Mouse (Mus musculus): Measurements from ENCODE around the gene Nup54. TPM values are rescaled to one million over a fixed set of nuclear protein-coding genes. Genes with fewer than 3 reads are reported as not detected.

Gene Nup54
- polyA plus RNA-seq, 1 experiment from 2014 or later: 43.5 TPM

- WGBS: 54% methylated on average over 8 of the region's 8 CpGs
- Histone ChIP-seq H3K27ac (no peak overlapping the region), H3K27me3 (replicated peaks) (peaks cover 22% of the 10 kb centered on the region; the same call in 1 of the 2 replicates), H3K9me3 (no peaks in the 10 kb centered on the region), H3K4me2 (no peak overlapping the region; the same call in 1 of the 2 replicates), H3K9ac (no peak overlapping the region), H3K36me3 (no peaks in the 10 kb centered on the region), H3K4me1 (no peaks in the 10 kb centered on the region), H3K4me3 (replicated peaks) (no peak overlapping the region)
- ATAC-seq (ENCODE audit: insufficient read depth, low FRiP score, low read depth): no peak
Observed at GRCm38 (mm10) chr5:92390615-92391014, 44.4 kb downstream of the Nup54 start.

GRCm38 (mm10) chr5:92389977-92390376, 45.0 kb downstream of the Nup54 start:
- no peak overlapping the region for H3K4me2 ChIP-seq
- H3K9me3 ChIP-seq: no peaks in the 10 kb centered on the region
- no peaks in the 10 kb centered on the region for H3K36me3 ChIP-seq
- H3K4me1 ChIP-seq: no peaks in the 10 kb centered on the region
- no peak overlapping the region for H3K4me3 ChIP-seq (replicated peaks)
- H3K9ac ChIP-seq: no peak overlapping the region
- H3K27me3 ChIP-seq (replicated peaks): peaks cover 22% of the 10 kb centered on the region; the same call in 1 of the 2 replicates
- H3K27ac ChIP-seq: no peak overlapping the region
- ATAC-seq (ENCODE audit: insufficient read depth, low FRiP score, low read depth): no peak
- WGBS: 55% methylated on average over 2 of the region's 2 CpGs

- ATAC-seq (ENCODE audit: insufficient read depth, low FRiP score, low read depth): no peak
- Histone ChIP-seq H3K4me3 (replicated peaks) (no peak overlapping the region), H3K9ac (no peak overlapping the region), H3K9me3 (no peaks in the 10 kb centered on the region), H3K27me3 (replicated peaks) (peaks cover 15% of the 10 kb centered on the region; the same call in 1 of the 2 replicates), H3K36me3 (no peaks in the 10 kb centered on the region), H3K27ac (no peak overlapping the region), H3K4me1 (no peaks in the 10 kb centered on the region), H3K4me2 (no peak overlapping the region)
- WGBS: 60% methylated on average over 11 of the region's 11 CpGs
Observed at GRCm38 (mm10) chr5:92387433-92387832, 47.6 kb downstream of the Nup54 start.

- no peak overlapping the region for H3K9ac ChIP-seq
- 0 out of 2 replicates have a peak, but pooled peaks cover 11% of the 10 kb centered on the region for H3K27me3 ChIP-seq (replicated peaks)
- H3K4me3 ChIP-seq (replicated peaks): no peak overlapping the region
- WGBS: 22% methylated on average over 6 of the region's 6 CpGs
- no peak for ATAC-seq (ENCODE audit: insufficient read depth, low FRiP score, low read depth)
- H3K4me1 ChIP-seq: no peaks in the 10 kb centered on the region
- H3K9me3 ChIP-seq: no peaks in the 10 kb centered on the region
- H3K36me3 ChIP-seq: no peaks in the 10 kb centered on the region
- H3K27ac ChIP-seq: no peak overlapping the region
- no peak overlapping the region for H3K4me2 ChIP-seq
Observed at GRCm38 (mm10) chr5:92386643-92387042, 48.4 kb downstream of the Nup54 start.

GRCm38 (mm10) chr5:92386102-92386501, 48.9 kb downstream of the Nup54 start:
- no peaks in the 10 kb centered on the region for H3K9me3 ChIP-seq
- H3K27ac ChIP-seq: no peak overlapping the region
- no peak for ATAC-seq (ENCODE audit: insufficient read depth, low FRiP score, low read depth)
- no peak overlapping the region for H3K4me3 ChIP-seq (replicated peaks)
- H3K4me1 ChIP-seq: no peaks in the 10 kb centered on the region
- H3K27me3 ChIP-seq (replicated peaks): 0 out of 2 replicates have a peak, but pooled peaks cover 8% of the 10 kb centered on the region
- 78% methylated on average over 5 of the region's 5 CpGs for WGBS
- H3K36me3 ChIP-seq: no peaks in the 10 kb centered on the region
- H3K4me2 ChIP-seq: no peak overlapping the region
- H3K9ac ChIP-seq: no peak overlapping the region

GRCm38 (mm10) chr5:92384855-92385254, 50.2 kb downstream of the Nup54 start:
- Histone ChIP-seq H3K36me3 (no peaks in the 10 kb centered on the region), H3K9me3 (no peaks in the 10 kb centered on the region), H3K9ac (no peak overlapping the region), H3K4me3 (replicated peaks) (no peak overlapping the region), H3K27me3 (replicated peaks) (no peaks in the 10 kb centered on the region), H3K4me2 (no peak overlapping the region), H3K4me1 (no peaks in the 10 kb centered on the region), H3K27ac (no peak overlapping the region)
- 58% methylated on average over 7 of the region's 7 CpGs for WGBS
- ATAC-seq (ENCODE audit: insufficient read depth, low FRiP score, low read depth): no peak

- H3K4me1 ChIP-seq: no peaks in the 10 kb centered on the region
- H3K9ac ChIP-seq: no peak overlapping the region
- no peaks in the 10 kb centered on the region for H3K27me3 ChIP-seq (replicated peaks)
- no peak overlapping the region for H3K27ac ChIP-seq
- no peaks in the 10 kb centered on the region for H3K36me3 ChIP-seq
- ATAC-seq (ENCODE audit: insufficient read depth, low FRiP score, low read depth): no peak
- WGBS: 48% methylated on average over 7 of the region's 7 CpGs
- no peak overlapping the region for H3K4me3 ChIP-seq (replicated peaks)
- no peaks in the 10 kb centered on the region for H3K9me3 ChIP-seq
- H3K4me2 ChIP-seq: no peak overlapping the region
Observed at GRCm38 (mm10) chr5:92383747-92384146, 51.3 kb downstream of the Nup54 start.

GRCm38 (mm10) chr5:92382349-92382679, 52.7 kb downstream of the Nup54 start:
- Histone ChIP-seq H3K36me3 (no peaks in the 10 kb centered on the region), H3K27ac (no peak overlapping the region), H3K9me3 (no peaks in the 10 kb centered on the region), H3K4me3 (replicated peaks) (no peak overlapping the region), H3K4me2 (no peak overlapping the region), H3K9ac (no peak overlapping the region), H3K4me1 (no peaks in the 10 kb centered on the region), H3K27me3 (replicated peaks) (no peaks in the 10 kb centered on the region)
- 58% methylated on average over 9 of the region's 9 CpGs for WGBS
- ATAC-seq (ENCODE audit: insufficient read depth, low FRiP score, low read depth): no peak

GRCm38 (mm10) chr5:92381550-92382348, 53.3 kb downstream of the Nup54 start:
- ATAC-seq (ENCODE audit: insufficient read depth, low FRiP score, low read depth): no peak; the same call in 1 of the 2 replicates
- Histone ChIP-seq H3K9me3 (no peaks in the 10 kb centered on the region), H3K27me3 (replicated peaks) (no peaks in the 10 kb centered on the region), H3K36me3 (no peaks in the 10 kb centered on the region), H3K9ac (no peak overlapping the region), H3K4me1 (no peaks in the 10 kb centered on the region), H3K27ac (no peak overlapping the region), H3K4me2 (no peak overlapping the region), H3K4me3 (replicated peaks) (no peak overlapping the region)
- 35% methylated on average over 12 of the region's 12 CpGs for WGBS

- H3K4me2 ChIP-seq: 0 out of 2 replicates have a peak overlapping the region, but pooled peaks have one; percentile 10
- 0 out of 2 replicates have a peak, but pooled peaks have one; percentile 33 for ATAC-seq (ENCODE audit: insufficient read depth, low FRiP score, low read depth)
- no peaks in the 10 kb centered on the region for H3K36me3 ChIP-seq
- no peaks in the 10 kb centered on the region for H3K27me3 ChIP-seq (replicated peaks)
- H3K4me3 ChIP-seq (replicated peaks): no peak overlapping the region
- no peaks in the 10 kb centered on the region for H3K4me1 ChIP-seq
- 14% methylated on average over 13 of the region's 13 CpGs for WGBS
- H3K9ac ChIP-seq: no peak overlapping the region
- no peak overlapping the region for H3K27ac ChIP-seq
- no peaks in the 10 kb centered on the region for H3K9me3 ChIP-seq
Observed at GRCm38 (mm10) chr5:92376795-92377405, 58.1 kb downstream of the Nup54 start.

- H3K4me1 ChIP-seq: no peaks in the 10 kb centered on the region
- no peak overlapping the region for H3K4me3 ChIP-seq (replicated peaks)
- no peak overlapping the region for H3K27ac ChIP-seq
- no peak for ATAC-seq (ENCODE audit: insufficient read depth, low FRiP score, low read depth)
- no peak overlapping the region for H3K4me2 ChIP-seq
- no peaks in the 10 kb centered on the region for H3K9me3 ChIP-seq
- H3K27me3 ChIP-seq (replicated peaks): no peaks in the 10 kb centered on the region
- no peaks in the 10 kb centered on the region for H3K36me3 ChIP-seq
- 70% methylated on average over 17 of the region's 17 CpGs for WGBS
- H3K9ac ChIP-seq: no peak overlapping the region
Observed at GRCm38 (mm10) chr5:92375368-92375767, 59.7 kb downstream of the Nup54 start.

GRCm38 (mm10) chr5:92374721-92375142, 60.3 kb downstream of the Nup54 start:
- Histone ChIP-seq H3K4me2 (no peak overlapping the region), H3K4me3 (replicated peaks) (no peak overlapping the region), H3K9ac (no peak overlapping the region), H3K36me3 (no peaks in the 10 kb centered on the region), H3K9me3 (no peaks in the 10 kb centered on the region), H3K4me1 (no peaks in the 10 kb centered on the region), H3K27ac (no peak overlapping the region), H3K27me3 (replicated peaks) (no peaks in the 10 kb centered on the region)
- 37% methylated on average over 6 of the region's 6 CpGs for WGBS
- no peak for ATAC-seq (ENCODE audit: insufficient read depth, low FRiP score, low read depth)
